Mouse (Mus musculus) lung, embryonic 14.5 days (tissue): ENCODE data around the gene Kctd21. TPM values are rescaled to one million over a fixed set of nuclear protein-coding genes. Genes with fewer than 3 reads are reported as not detected.

Experiments
- ATAC-seq: fragments of 200-750 bp; cut with Nextera tagmentation; 2 replicates; pipeline ENCODE4 v1.8.0; 2017; ENCODE audit warnings: mild to moderate bottlenecking, moderate TSS enrichment, moderate library complexity; ENCODE audit not compliant: insufficient read depth
- DNase-seq: peaks from one replicate; pipeline ENCODE4 v3.0.0-alpha.2; 2015
- H3K27ac ChIP-seq: fragments of 300-500 bp; sonication (generic); 2 replicates; pipeline ENCODE4 v1.5.1; 2014; ENCODE audit warnings: low read depth, mild to moderate bottlenecking, moderate library complexity
- H3K27me3 ChIP-seq: fragments of 300-500 bp; sonication (generic); 2 replicates; pipeline ENCODE4 v1.6.1; 2014; ENCODE audit warnings: low read length, control low read depth; ENCODE audit not compliant: insufficient read depth
- H3K36me3 ChIP-seq: fragments of 300-500 bp; sonication (generic); 2 replicates; pipeline ENCODE4 v1.6.1; 2014; ENCODE audit warnings: control low read depth; ENCODE audit not compliant: insufficient read depth
- H3K4me1 ChIP-seq: fragments of 300-500 bp; sonication (generic); 2 replicates; pipeline ENCODE4 v1.6.1; 2014; ENCODE audit warnings: antibody characterized with exemption, control low read depth; ENCODE audit not compliant: insufficient read depth
- H3K4me2 ChIP-seq: fragments of 300-500 bp; sonication (generic); 2 replicates; pipeline ENCODE4 v1.6.1; 2014; ENCODE audit warnings: mild to moderate bottlenecking
- H3K4me3 ChIP-seq: fragments of 300-500 bp; sonication (generic); 2 replicates; pipeline ENCODE4 v1.5.1; 2014; ENCODE audit warnings: low read depth, low read length
- H3K9ac ChIP-seq: fragments of 300-500 bp; sonication (generic); 2 replicates; pipeline ENCODE4 v1.6.1; 2014
- H3K9me3 ChIP-seq: fragments of 300-500 bp; sonication (generic); 2 replicates; pipeline ENCODE4 v1.6.1; 2016; ENCODE audit warnings: low read depth, low read length, control low read depth
- CTCF ChIP-seq: IDR thresholded peaks from 2 replicates; pipeline ENCODE4 v1.5.1; 2016; ENCODE audit warnings: antibody characterized with exemption, low read depth
- WGBS: fragments of 180-500 bp; shearing (Covaris S2); extraction: QIAGEN DNeasy Blood & Tissue Kit; methylation state at CpG from one replicate; pipeline ENCODE4 v1.1.7; 2014; 5-methylcytosine and 5-hydroxymethylcytosine counted together
- polyA plus RNA-seq: library from polyadenylated mRNA; unstranded; fragments of >200 nt; fragmentation: Nextera tagmentation; extraction: Ambion mirVana; gene quantifications from 2 replicates; pipeline ENCODE4 v1.2.1, GENCODE M21; 2014

Kctd21 gene
- polyA plus RNA-seq, 1 experiment from 2014 or later: 4.7 TPM

DNA sequence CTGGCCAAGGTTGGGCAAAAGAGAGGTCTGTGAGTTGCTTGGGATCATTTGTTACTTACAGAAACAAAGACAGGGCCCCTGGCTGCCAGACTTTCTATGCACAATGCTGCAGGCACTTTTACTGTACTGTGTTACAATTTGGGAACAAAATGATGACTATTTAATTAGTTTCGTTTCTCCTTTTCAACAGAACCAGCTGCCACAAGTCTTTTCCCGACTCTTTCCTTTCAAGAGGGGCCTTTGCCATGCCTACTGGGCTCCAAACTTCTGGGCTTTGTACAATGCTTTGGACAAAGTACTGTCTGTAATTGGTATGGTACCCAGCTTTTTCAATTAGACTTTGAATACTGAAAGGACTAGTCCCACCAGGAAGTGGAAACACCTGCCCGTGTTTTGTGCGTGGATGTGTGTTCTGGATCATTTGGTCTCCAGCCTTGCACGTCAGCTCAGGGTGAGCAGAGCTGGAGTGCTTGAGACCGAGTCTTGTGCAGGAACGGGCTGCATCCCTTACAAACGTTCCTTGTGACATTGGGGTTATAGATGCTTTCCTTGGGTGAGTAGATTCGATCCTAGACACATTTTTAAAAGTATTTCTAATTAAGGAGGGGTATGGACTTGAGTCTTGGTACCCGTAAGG lies 51.5 kb downstream of the Kctd21 start:
- H3K27ac ChIP-seq: no peak overlapping the region
- no peak overlapping the region for H3K9ac ChIP-seq
- no peaks in the 10 kb centered on the region for H3K4me1 ChIP-seq
- no peaks in the 10 kb centered on the region for H3K9me3 ChIP-seq
- DNase-seq (no peak), ATAC-seq (no peak)
- H3K36me3 ChIP-seq: peaks cover 97% of the 10 kb centered on the region
- no peak for TF ChIP-seq CTCF
- 87% methylated on average over 10 of the region's 10 CpGs for WGBS
- H3K4me2 ChIP-seq: no peak overlapping the region
- H3K27me3 ChIP-seq: no peaks in the 10 kb centered on the region
- H3K4me3 ChIP-seq: no peak overlapping the region

DNA sequence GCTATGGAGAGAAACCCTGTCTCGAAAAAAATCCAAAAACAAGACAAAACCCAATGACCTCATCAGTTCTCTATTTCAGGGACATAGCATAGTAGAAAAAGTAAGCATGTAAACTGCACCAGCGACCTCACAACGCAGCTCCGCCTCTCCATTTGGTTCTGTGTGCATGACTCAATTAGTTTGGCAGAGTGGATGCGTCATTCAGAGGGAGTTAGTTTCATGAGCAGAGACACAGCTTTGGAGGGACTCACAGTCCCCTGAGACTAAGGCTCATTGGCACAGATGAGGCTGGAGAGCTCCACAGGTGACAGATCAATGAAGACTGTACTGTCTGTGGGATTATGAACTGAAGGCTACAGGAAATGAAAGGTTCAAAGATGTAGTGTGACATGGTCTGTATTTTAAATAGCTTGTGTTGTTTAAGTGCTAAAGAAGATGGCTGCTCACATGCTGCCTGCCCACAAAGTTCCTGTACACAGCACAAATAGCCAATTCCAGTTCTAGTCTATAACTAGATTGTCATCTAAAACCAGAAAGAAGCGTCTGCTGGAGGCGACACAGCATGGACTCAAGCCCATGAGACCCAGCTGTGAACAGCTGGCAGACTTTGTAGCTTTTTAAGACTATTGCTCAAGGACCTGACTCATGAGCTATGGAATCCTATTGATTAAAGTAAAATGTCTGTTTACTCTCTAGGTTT lies 54.1 kb downstream of the Kctd21 start:
- Histone ChIP-seq H3K36me3 (peaks cover 95% of the 10 kb centered on the region), H3K9ac (no peak overlapping the region)

DNA sequence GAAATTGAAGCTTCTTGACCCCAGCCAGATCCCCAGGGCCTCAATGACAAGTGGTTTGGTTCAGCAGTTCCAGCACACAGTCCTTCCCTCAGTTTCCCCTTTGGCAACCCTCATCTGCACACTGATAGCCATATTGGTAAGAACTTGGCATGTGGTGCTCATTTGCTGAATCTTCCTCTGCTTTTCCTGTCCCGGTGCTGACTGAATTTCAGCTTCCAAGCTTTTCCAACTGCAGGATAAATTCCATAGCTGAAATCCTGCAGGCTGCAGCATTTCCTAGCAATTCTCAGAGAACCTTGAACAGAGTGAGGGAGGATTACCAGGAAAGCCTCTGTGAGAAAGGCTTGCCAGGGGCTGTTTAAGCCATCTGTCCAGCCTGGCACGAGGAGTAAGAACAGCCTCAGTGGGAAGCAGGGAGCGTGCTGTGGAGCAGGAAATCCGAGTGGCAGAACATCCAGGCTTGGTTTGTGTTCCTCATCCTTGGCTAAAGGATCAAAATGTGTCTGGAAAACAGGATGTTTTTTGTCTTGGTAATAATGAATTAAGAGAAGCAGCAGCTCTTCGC lies 54.8 kb downstream of the Kctd21 start:
- peaks cover 95% of the 10 kb centered on the region for H3K36me3 ChIP-seq
- no peaks in the 10 kb centered on the region for H3K4me1 ChIP-seq
- no peak for DNase-seq
- no peak for ATAC-seq
- H3K27me3 ChIP-seq: no peaks in the 10 kb centered on the region
- H3K4me2 ChIP-seq: no peak overlapping the region
- H3K9ac ChIP-seq: no peak overlapping the region
- no peak overlapping the region for H3K27ac ChIP-seq
- WGBS: 89% methylated on average over 5 of the region's 5 CpGs
- H3K9me3 ChIP-seq: no peaks in the 10 kb centered on the region
- H3K4me3 ChIP-seq: no peak overlapping the region
- no peak for TF ChIP-seq CTCF

More for the DNA sequence above, 54.1 kb downstream of the Kctd21 start:
- ATAC-seq: no peak
- TF ChIP-seq CTCF: no peak
- H3K27ac ChIP-seq: no peak overlapping the region
- no peaks in the 10 kb centered on the region for H3K4me1 ChIP-seq
- H3K4me2 ChIP-seq: no peak overlapping the region
- no peaks in the 10 kb centered on the region for H3K9me3 ChIP-seq
- H3K4me3 ChIP-seq: no peak overlapping the region
- 87% methylated on average over 7 of the region's 7 CpGs for WGBS
- H3K27me3 ChIP-seq: no peaks in the 10 kb centered on the region
- DNase-seq: no peak

GRCm38 (mm10) chr7:97387561-97388147 lies 55.5 kb downstream of the Kctd21 start:
- ATAC-seq (no peak), DNase-seq (no peak)
- TF ChIP-seq CTCF: no peak
- Histone ChIP-seq H3K4me3 (no peak overlapping the region), H3K27ac (no peak overlapping the region), H3K36me3 (peaks cover 93% of the 10 kb centered on the region), H3K9me3 (no peaks in the 10 kb centered on the region), H3K4me1 (no peaks in the 10 kb centered on the region), H3K9ac (no peak overlapping the region), H3K27me3 (no peaks in the 10 kb centered on the region), H3K4me2 (no peak overlapping the region)
- 92% methylated on average over 8 of the region's 8 CpGs for WGBS

- Histone ChIP-seq H3K4me3 (no peak overlapping the region), H3K27ac (no peak overlapping the region), H3K4me2 (no peak overlapping the region), H3K4me1 (no peaks in the 10 kb centered on the region), H3K9me3 (no peaks in the 10 kb centered on the region), H3K27me3 (no peaks in the 10 kb centered on the region), H3K9ac (no peak overlapping the region), H3K36me3 (peaks cover 93% of the 10 kb centered on the region)
- TF ChIP-seq CTCF: no peak
- ATAC-seq: no peak
- WGBS: 88% methylated on average over 4 of the region's 4 CpGs
- no peak for DNase-seq
Measured at GRCm38 (mm10) chr7:97388541-97388940, 56.4 kb downstream of the Kctd21 start.

- Histone ChIP-seq H3K9me3 (no peaks in the 10 kb centered on the region), H3K27me3 (no peaks in the 10 kb centered on the region), H3K36me3 (peaks cover 67% of the 10 kb centered on the region), H3K4me3 (no peak overlapping the region), H3K4me2 (no peak overlapping the region), H3K27ac (peak overlapping the region; percentile 21; the same call in 1 of the 2 replicates), H3K4me1 (no peaks in the 10 kb centered on the region), H3K9ac (no peak overlapping the region)
- DNase-seq: peak; percentile 59
- ATAC-seq: peak; percentile 79
- TF ChIP-seq CTCF: no peak
- 58% methylated on average over 13 of the region's 13 CpGs for WGBS
Measured at GRCm38 (mm10) chr7:97391293-97392078, 59.4 kb downstream of the Kctd21 start.
